Mouse (Mus musculus) embryonic fibroblast, embryonic 13.5 days (primary cell): Measurements from ENCODE around the gene Cmya5.

Source experiments
- CTCF ChIP-seq: IDR thresholded peaks from 2 replicates; pipeline ENCODE4 v1.5.1; 2011; ENCODE audit warnings: mild to moderate bottlenecking, control low read depth, low read length, moderate library complexity, borderline replicate concordance; ENCODE audit not compliant: insufficient read depth
- POLR2A ChIP-seq: IDR thresholded peaks from 2 replicates; pipeline ENCODE4 v1.6.1; 2011; ENCODE audit warnings: low read depth, mild to moderate bottlenecking, control low read depth, low read length, moderate library complexity

GRCm38 (mm10) chr13:93070406-93070805 is 74.1 kb downstream of the Cmya5 start:
- TF ChIP-seq CTCF (no peak), POLR2A (no peak)
